Mouse (Mus musculus) heart, embryonic 16.5 days (tissue): Measurements from ENCODE around the gene Pcnt. TPM values are rescaled to one million over a fixed set of nuclear protein-coding genes. Genes with fewer than 3 reads are reported as not detected.

ENCODE experiments used
- ATAC-seq: fragments of 200-750 bp; cut with Nextera tagmentation; replicated peaks from 2 replicates; pipeline ENCODE4 v1.8.0; 2017; ENCODE audit warnings: moderate number of reproducible peaks; ENCODE audit not compliant: insufficient read depth, low FRiP score; ENCODE audit errors: extremely low read depth
- H3K27ac ChIP-seq: fragments of 300-500 bp; sonication (generic); 2 replicates; pipeline ENCODE4 v1.5.1; 2014; ENCODE audit warnings: mild to moderate bottlenecking, low read length, control low read depth, moderate library complexity
- H3K27me3 ChIP-seq: fragments of 300-500 bp; sonication (generic); 2 replicates; pipeline ENCODE4 v1.6.1; 2014; ENCODE audit warnings: low read length, mixed read lengths; ENCODE audit not compliant: control insufficient read depth, insufficient read depth
- H3K36me3 ChIP-seq: fragments of 300-500 bp; sonication (generic); 2 replicates; pipeline ENCODE4 v1.6.1; 2014; ENCODE audit not compliant: control insufficient read depth, insufficient read depth
- H3K4me1 ChIP-seq: fragments of 300-500 bp; sonication (generic); 2 replicates; pipeline ENCODE4 v1.6.1; 2014; ENCODE audit warnings: low read length, mixed read lengths; ENCODE audit not compliant: control insufficient read depth, insufficient read depth
- H3K4me2 ChIP-seq: fragments of 300-500 bp; sonication (generic); 2 replicates; pipeline ENCODE4 v1.6.1; 2014; ENCODE audit warnings: low read depth, mild to moderate bottlenecking, control low read depth, low read length
- H3K4me3 ChIP-seq: fragments of 300-500 bp; sonication (generic); 2 replicates; pipeline ENCODE4 v1.5.1; 2014; ENCODE audit warnings: mild to moderate bottlenecking, control low read depth, low read length
- H3K9ac ChIP-seq: fragments of 300-500 bp; sonication (generic); 2 replicates; pipeline ENCODE4 v1.6.1; 2014; ENCODE audit warnings: low read length, control low read depth
- H3K9me3 ChIP-seq: fragments of 300-500 bp; sonication (generic); replicated peaks from 2 replicates; pipeline ENCODE4 v1.6.1; 2016; ENCODE audit warnings: low read length; ENCODE audit not compliant: control insufficient read depth
- WGBS: fragments of 180-500 bp; shearing (Covaris S2); extraction: QIAGEN DNeasy Blood & Tissue Kit; methylation state at CpG from one replicate; pipeline ENCODE4 v1.1.7; 2014; 5-methylcytosine and 5-hydroxymethylcytosine counted together
- polyA plus RNA-seq: library from polyadenylated mRNA; unstranded; fragments of >200 nt; fragmentation: Nextera tagmentation; extraction: Ambion mirVana; gene quantifications from 2 replicates; pipeline ENCODE4 v1.2.1, GENCODE M21; 2015

Gene Pcnt
- polyA plus RNA-seq, 1 experiment from 2014 or later: 12.9 TPM

GRCm38 (mm10) chr10:76316194-76316593 lies 126.4 kb downstream of the Pcnt start:
- peaks cover 37% of the 10 kb centered on the region for H3K36me3 ChIP-seq
- H3K4me2 ChIP-seq: no peak overlapping the region
- no peaks in the 10 kb centered on the region for H3K27me3 ChIP-seq
- H3K27ac ChIP-seq: no peak overlapping the region
- H3K4me1 ChIP-seq: no peaks in the 10 kb centered on the region
- H3K9ac ChIP-seq: no peak overlapping the region
- no peaks in the 10 kb centered on the region for H3K9me3 ChIP-seq
- ATAC-seq: no peak
- H3K4me3 ChIP-seq: no peak overlapping the region
- WGBS: 52% methylated on average over 7 of the region's 7 CpGs

GRCm38 (mm10) chr10:76306738-76307137 lies 135.8 kb downstream of the Pcnt start:
- Histone ChIP-seq H3K4me1 (no peaks in the 10 kb centered on the region), H3K27me3 (no peaks in the 10 kb centered on the region), H3K9ac (no peak overlapping the region), H3K9me3 (no peaks in the 10 kb centered on the region), H3K4me2 (no peak overlapping the region), H3K4me3 (no peak overlapping the region), H3K27ac (no peak overlapping the region), H3K36me3 (peaks cover 16% of the 10 kb centered on the region)
- WGBS: 81% methylated on average over 9 of the region's 9 CpGs
- no peak; the same call in 1 of the 2 replicates for ATAC-seq

Other genes starting within 250 kb of the Pcnt start
- 58.5 and 60.4 TPM in 2 replicates for gene Prmt2, start 204.9 kb downstream of the Pcnt start, polyA plus RNA-seq
- gene S100b, start 188.9 kb downstream of the Pcnt start, polyA plus RNA-seq: 0.71 and 0.95 TPM in 2 replicates
- gene Dip2a, start 97.5 kb downstream of the Pcnt start, polyA plus RNA-seq: 9.0 and 11.0 TPM in 2 replicates
- gene AC141477.1, start 2.3 kb downstream of the Pcnt start, polyA plus RNA-seq: not detected in 2 replicates
- gene 2610028H24Rik, start 6.3 kb upstream of the Pcnt start, polyA plus RNA-seq: 0.76 and 1.1 TPM in 2 replicates
- gene Mcm3ap, start 26.1 kb upstream of the Pcnt start, polyA plus RNA-seq: 33.3 and 36.9 TPM in 2 replicates
- gene Ybey, start 26.3 kb upstream of the Pcnt start, polyA plus RNA-seq: 4.9 and 5.4 TPM in 2 replicates
- 8.0 and 8.2 TPM in 2 replicates for gene Lss, start 88.8 kb upstream of the Pcnt start, polyA plus RNA-seq
- 0.13 TPM in 1 of 2 replicates, not detected in the other for gene Spatc1l, start 119.5 kb upstream of the Pcnt start, polyA plus RNA-seq
- gene Ftcd, start 132.9 kb upstream of the Pcnt start, polyA plus RNA-seq: 3.5 and 4.0 TPM in 2 replicates
- 100 and 120 TPM in 2 replicates for gene Col6a2, start 180.8 kb upstream of the Pcnt start, polyA plus RNA-seq